ENCODE assay signal across 8 mouse cellular contexts in genomic region chr11:100640159-100640906, GRCm38 (mm10). TPM values are rescaled to one million over a fixed set of nuclear protein-coding genes. Genes with fewer than 3 reads are reported as not detected.
A peak's percentile ranks its signal among the peaks of the same experiment; 100 is the strongest.
DNase-seq lines count a peak whose midpoint lies in the region; ATAC-seq and TF ChIP-seq lines count a peak whose summit lies in the region.

No protein-coding gene starts in this region.

- H3K79me2 ChIP-seq in C2C12 (ENCODE audit: control insufficient read depth, insufficient read depth): no peaks in the 10 kb centered on the region

- no peak overlapping the region for H3K4me3 ChIP-seq in C2C12 (ENCODE audit: insufficient read depth, poor library complexity, severe bottlenecking)
- H3K4me3 ChIP-seq in embryonic facial prominence, embryonic 10.5 days: peak overlapping the region; percentile 54
- H3K4me3 ChIP-seq in limb, embryonic 10.5 days: peak overlapping the region; percentile 56
- peak overlapping the region; percentile 49 for H3K4me3 ChIP-seq in midbrain, embryonic 16.5 days (ENCODE audit: low read depth, low read length)

- no peaks in the 10 kb centered on the region for H3K9me3 ChIP-seq in embryonic facial prominence, embryonic 10.5 days
- H3K9me3 ChIP-seq in limb, embryonic 10.5 days (replicated peaks): no peaks in the 10 kb centered on the region
- H3K9me3 ChIP-seq in midbrain, embryonic 16.5 days (replicated peaks; ENCODE audit: control insufficient read depth, low read length, poor library complexity, severe bottlenecking): no peaks in the 10 kb centered on the region

- peak overlapping the region; percentile 62 for H3K9ac ChIP-seq in midbrain, embryonic 16.5 days (ENCODE audit: low read depth, low read length)

- WGBS in embryonic facial prominence, embryonic 10.5 days: 8% methylated on average over 52 of the region's 52 CpGs
- WGBS in limb, embryonic 10.5 days: 9% methylated on average over 52 of the region's 52 CpGs
- WGBS in midbrain, embryonic 16.5 days: 7% methylated on average over 52 of the region's 52 CpGs

- H3K27me3 ChIP-seq in C2C12 (ENCODE audit: control insufficient read depth, insufficient read depth, insufficient read length): peaks cover 69% of the 10 kb centered on the region
- H3K27me3 ChIP-seq in embryonic facial prominence, embryonic 10.5 days (replicated peaks; ENCODE audit: low read depth, poor library complexity, severe bottlenecking): peaks cover 73% of the 10 kb centered on the region
- peaks cover 69% of the 10 kb centered on the region for H3K27me3 ChIP-seq in limb, embryonic 10.5 days (ENCODE audit: low read depth, poor library complexity, severe bottlenecking)
- peaks cover 5% of the 10 kb centered on the region for H3K27me3 ChIP-seq in midbrain, embryonic 16.5 days (ENCODE audit: control insufficient read depth, insufficient read depth, low read depth, low read length)

- no peaks in the 10 kb centered on the region for H3K79me3 ChIP-seq in C2C12 (ENCODE audit: low read depth)

- peaks cover 11% of the 10 kb centered on the region for H3K4me1 ChIP-seq in embryonic facial prominence, embryonic 10.5 days
- H3K4me1 ChIP-seq in limb, embryonic 10.5 days: peaks cover 10% of the 10 kb centered on the region
- H3K4me1 ChIP-seq in midbrain, embryonic 16.5 days (ENCODE audit: control insufficient read depth, insufficient read depth, low read length): peaks cover 7% of the 10 kb centered on the region; the same call in 1 of the 2 replicates

- no peak overlapping the region for H3ac ChIP-seq in C2C12 (ENCODE audit: control insufficient read depth, insufficient read length, low read depth)

- ATAC-seq in hematopoietic stem cell, adult 5-6 weeks (replicated peaks in 1 of 2; ENCODE audit: insufficient read depth in 1 of 2, low FRiP score in 2 of 2, low TSS enrichment in 1 of 2, low read depth in 1 of 2, poor library complexity in 2 of 2, severe bottlenecking in 2 of 2): peak; percentile 56 to 83
- peak; percentile 58 for ATAC-seq in midbrain, embryonic 16.5 days

- H3K27ac ChIP-seq in embryonic facial prominence, embryonic 10.5 days (replicated peaks): no peak overlapping the region; the same call in 1 of the 2 replicates
- H3K27ac ChIP-seq in limb, embryonic 10.5 days: peak overlapping the region; percentile 61
- H3K27ac ChIP-seq in midbrain, embryonic 16.5 days (ENCODE audit: low read length): no peak overlapping the region

- peak; percentile 55 for DNase-seq in adrenal gland, postnatal 10 days
- no peak for DNase-seq in adrenal gland, postnatal 4 days (ENCODE audit: low spot score in 2 of 2)
- DNase-seq in embryonic facial prominence, embryonic 10.5 days (ENCODE audit: low spot score): peak; percentile 82
- peak; percentile 81 for DNase-seq in limb, embryonic 10.5 days (ENCODE audit: low spot score)
- peak; percentile 25 for DNase-seq in thymus, postnatal 25 days

- H3K4me2 ChIP-seq in midbrain, embryonic 16.5 days (ENCODE audit: low read length): peak overlapping the region; percentile 77

- no peaks in the 10 kb centered on the region for H3K36me3 ChIP-seq in C2C12 (ENCODE audit: control insufficient read depth, insufficient read depth)
- H3K36me3 ChIP-seq in embryonic facial prominence, embryonic 10.5 days (replicated peaks): no peaks in the 10 kb centered on the region
- no peaks in the 10 kb centered on the region for H3K36me3 ChIP-seq in limb, embryonic 10.5 days
- no peaks in the 10 kb centered on the region for H3K36me3 ChIP-seq in midbrain, embryonic 16.5 days (ENCODE audit: control insufficient read depth, insufficient read depth, low read length)

- TF ChIP-seq CTCF in C2C12 (IDR thresholded peaks at IDR 0.05; ENCODE audit: control insufficient read depth, insufficient read depth, insufficient read length): peak; percentile 32

TF ChIP-seq in C2C12, 6 proteins besides CTCF, POLR2A, EP300 and RAD21:
- TF ChIP-seq FOSL1 (IDR thresholded peaks at IDR 0.05; ENCODE audit: insufficient read depth, low read length, poor library complexity, severe bottlenecking): no peak
- TF ChIP-seq MYOG (IDR thresholded peaks at IDR 0.05; ENCODE audit: control insufficient read depth, extremely low read depth, insufficient read length): no peak
- TF ChIP-seq CEBPB (IDR thresholded peaks at IDR 0.05; ENCODE audit: low read depth): no peak
- TF ChIP-seq MAX (IDR thresholded peaks at IDR 0.05): no peak

RNA-seq across cellular contexts. Expression of gene Dnajc7, which starts 20.4 kb away (rescaled TPM):
- 100 to 1,000 TPM; 212 to 265 TPM for total RNA-seq in adrenal gland, postnatal 10 days (2021)
- total RNA-seq in adrenal gland, postnatal 4 days (2021): 100 to 1,000 TPM; 296 to 306 TPM
- polyA plus RNA-seq in C2C12 (2012; fragmentation: generic; extraction: Trizol): 89.7 TPM
- polyA plus RNA-seq in embryonic facial prominence, embryonic 10.5 days (2016; fragmentation: Nextera tagmentation; extraction: Ambion mirVana): 272 and 279 TPM in 2 replicates
- total RNA-seq in hematopoietic stem cell, adult 5-6 weeks (2017): 129 and 135 TPM in 2 replicates
- polyA plus RNA-seq in limb, embryonic 10.5 days (2016; fragmentation: Nextera tagmentation; extraction: Ambion mirVana): 256 and 281 TPM in 2 replicates
- 289 and 327 TPM in 2 replicates for polyA plus RNA-seq in midbrain, embryonic 16.5 days (2015; fragmentation: Nextera tagmentation; extraction: Ambion mirVana)

RNA-seq across cellular contexts. Expression of gene Nkiras2, which starts 21.3 kb away (rescaled TPM):
- 10 to 100 TPM; 44.9 to 54.3 TPM for total RNA-seq in adrenal gland, postnatal 10 days (2021)
- total RNA-seq in adrenal gland, postnatal 4 days (2021): 10 to 100 TPM; 49.5 to 50.0 TPM
- polyA plus RNA-seq in C2C12 (2012; fragmentation: generic; extraction: Trizol): 36.1 TPM
- polyA plus RNA-seq in embryonic facial prominence, embryonic 10.5 days (2016; fragmentation: Nextera tagmentation; extraction: Ambion mirVana): 77.2 and 81.4 TPM in 2 replicates
- total RNA-seq in hematopoietic stem cell, adult 5-6 weeks (2017): 6.9 and 10.7 TPM in 2 replicates
- 86.2 and 95.5 TPM in 2 replicates for polyA plus RNA-seq in limb, embryonic 10.5 days (2016; fragmentation: Nextera tagmentation; extraction: Ambion mirVana)
- 97.7 TPM in 2 replicates for polyA plus RNA-seq in midbrain, embryonic 16.5 days (2015; fragmentation: Nextera tagmentation; extraction: Ambion mirVana)

RNA-seq across cellular contexts. Expression of gene Zfp385c, which starts 51.9 kb away (rescaled TPM):
- total RNA-seq in adrenal gland, postnatal 10 days (2021): under 1 TPM; 0.42 to 0.67 TPM
- under 1 TPM; 0.59 to 0.64 TPM for total RNA-seq in adrenal gland, postnatal 4 days (2021)
- not detected for polyA plus RNA-seq in C2C12 (2012; fragmentation: generic; extraction: Trizol)
- polyA plus RNA-seq in embryonic facial prominence, embryonic 10.5 days (2016; fragmentation: Nextera tagmentation; extraction: Ambion mirVana): 1.2 TPM in 2 replicates
- total RNA-seq in hematopoietic stem cell, adult 5-6 weeks (2017): 0.20 TPM in 1 of 2 replicates, not detected in the other
- polyA plus RNA-seq in limb, embryonic 10.5 days (2016; fragmentation: Nextera tagmentation; extraction: Ambion mirVana): 0.15 and 0.16 TPM in 2 replicates
- polyA plus RNA-seq in midbrain, embryonic 16.5 days (2015; fragmentation: Nextera tagmentation; extraction: Ambion mirVana): 0.41 and 0.92 TPM in 2 replicates

Comparison
In these comparisons a context has a peak if more than half of its experiments do, and no peak if none do; other contexts are left out.
1. DNase-seq: peak in adrenal gland, postnatal 10 days (single experiment), embryonic facial prominence, embryonic 10.5 days (single experiment), limb, embryonic 10.5 days (single experiment) and thymus, postnatal 25 days (single experiment); none in adrenal gland, postnatal 4 days (0 of 2).